ENCODE assay signal across 7 mouse cellular contexts in genomic region chr9:20952520-20953227, GRCm38 (mm10). TPM values are rescaled to one million over a fixed set of nuclear protein-coding genes. Genes with fewer than 3 reads are reported as not detected.
A peak's percentile ranks its signal among the peaks of the same experiment; 100 is the strongest.
DNase-seq lines count a peak whose midpoint lies in the region; ATAC-seq and TF ChIP-seq lines count a peak whose summit lies in the region.

No protein-coding gene starts in this region.

- H3K27ac ChIP-seq in embryonic facial prominence, embryonic 12.5 days = peak overlapping the region; percentile 94
- peak overlapping the region; percentile 14; the same call in 1 of the 2 replicates for H3K27ac ChIP-seq in kidney, adult 2 months (ENCODE audit: insufficient read depth, low read depth, low read length)
- peak overlapping the region; percentile 94 for H3K27ac ChIP-seq in limb, embryonic 12.5 days
- H3K27ac ChIP-seq in midbrain, embryonic 15.5 days = peak overlapping the region; percentile 95
- H3K27ac ChIP-seq in spleen, adult 2 months (ENCODE audit: insufficient read depth, low read length) = peak overlapping the region; percentile 87

- no peaks in the 10 kb centered on the region for H3K27me3 ChIP-seq in embryonic facial prominence, embryonic 12.5 days
- H3K27me3 ChIP-seq in kidney, adult 2 months (replicated peaks; ENCODE audit: control insufficient read depth, insufficient read depth, low read length) = no peaks in the 10 kb centered on the region
- no peaks in the 10 kb centered on the region for H3K27me3 ChIP-seq in limb, embryonic 12.5 days
- H3K27me3 ChIP-seq in midbrain, embryonic 15.5 days (replicated peaks) = no peaks in the 10 kb centered on the region
- no peaks in the 10 kb centered on the region for H3K27me3 ChIP-seq in spleen, adult 2 months (ENCODE audit: control insufficient read depth, insufficient read depth, low read length)

- ATAC-seq in embryonic facial prominence, embryonic 12.5 days (ENCODE audit: insufficient number of reproducible peaks, insufficient read depth, low FRiP score, low TSS enrichment) = peak; percentile 93
- peak; percentile 94 for ATAC-seq in limb, embryonic 12.5 days (ENCODE audit: insufficient number of reproducible peaks, insufficient read depth, low FRiP score, low TSS enrichment, low read depth)
- ATAC-seq in midbrain, embryonic 15.5 days (replicated peaks) = peak; percentile 96

- 0 out of 2 replicates have a peak, but pooled peaks have one; percentile 17 for TF ChIP-seq CTCF in kidney, adult 2 months (conservative IDR thresholded peaks at IDR 0.05; ENCODE audit: insufficient read depth, insufficient read length, low read depth, low read length)
- TF ChIP-seq CTCF in spleen, adult 2 months (IDR thresholded peaks at IDR 0.05; ENCODE audit: extremely low read depth, insufficient read depth, insufficient read length, insufficient replicate concordance) = no peak

- peak overlapping the region; percentile 88 for H3K4me3 ChIP-seq in embryonic facial prominence, embryonic 12.5 days
- H3K4me3 ChIP-seq in kidney, adult 2 months (ENCODE audit: insufficient read depth, low read depth, low read length) = peak overlapping the region; percentile 87
- peak overlapping the region; percentile 82 for H3K4me3 ChIP-seq in limb, embryonic 12.5 days (replicated peaks)
- H3K4me3 ChIP-seq in midbrain, embryonic 15.5 days = peak overlapping the region; percentile 91
- peak overlapping the region; percentile 96 for H3K4me3 ChIP-seq in spleen, adult 2 months (ENCODE audit: extremely low read depth, insufficient read depth, insufficient read length)

- H3K4me1 ChIP-seq in embryonic facial prominence, embryonic 12.5 days = peaks cover 13% of the 10 kb centered on the region
- no peaks in the 10 kb centered on the region for H3K4me1 ChIP-seq in kidney, adult 2 months (ENCODE audit: control insufficient read depth, insufficient read depth, low read length)
- peaks cover 33% of the 10 kb centered on the region for H3K4me1 ChIP-seq in limb, embryonic 12.5 days (replicated peaks)
- H3K4me1 ChIP-seq in midbrain, embryonic 15.5 days = peaks cover 19% of the 10 kb centered on the region
- no peaks in the 10 kb centered on the region; the same call in none of the 2 replicates for H3K4me1 ChIP-seq in spleen, adult 2 months (ENCODE audit: control insufficient read depth, insufficient read depth, insufficient read length)

- under 1% methylated on average over 51 of the region's 51 CpGs for WGBS in embryonic facial prominence, embryonic 12.5 days
- under 1% methylated on average over 51 of the region's 51 CpGs for WGBS in kidney, adult 2 months
- under 1% methylated on average over 51 of the region's 51 CpGs for WGBS in limb, embryonic 12.5 days
- under 1% methylated on average over 51 of the region's 51 CpGs for WGBS in midbrain, embryonic 15.5 days
- under 1% methylated on average over 51 of the region's 51 CpGs for WGBS in spleen, adult 2 months

- no peak for TF ChIP-seq POLR2A in kidney, adult 2 months (IDR thresholded peaks at IDR 0.05; ENCODE audit: low read depth, low read length)
- TF ChIP-seq POLR2A in spleen, adult 2 months (IDR thresholded peaks at IDR 0.05; ENCODE audit: low read depth, low read length) = peak; percentile 31; the same call in 1 of the 2 replicates

- H3K36me3 ChIP-seq in embryonic facial prominence, embryonic 12.5 days = 0 out of 2 replicates have a peak, but pooled peaks cover 9% of the 10 kb centered on the region
- no peaks in the 10 kb centered on the region for H3K36me3 ChIP-seq in kidney, adult 2 months (ENCODE audit: control insufficient read depth, insufficient read depth, low read length)
- H3K36me3 ChIP-seq in limb, embryonic 12.5 days = peaks cover 11% of the 10 kb centered on the region; the same call in 1 of the 2 replicates
- H3K36me3 ChIP-seq in midbrain, embryonic 15.5 days (replicated peaks) = no peaks in the 10 kb centered on the region
- no peaks in the 10 kb centered on the region for H3K36me3 ChIP-seq in spleen, adult 2 months (ENCODE audit: control insufficient read depth, insufficient read depth, low read length)

- DNase-seq in adrenal gland, postnatal 25 days = peak; percentile 96
- DNase-seq in heart, adult 18-20 months = peak; percentile 93 to 96
- peak; percentile 98 for DNase-seq in kidney, adult 2 months
- peak; percentile 94 for DNase-seq in spleen, adult 2 months (ENCODE audit: low read depth in 1 of 2, low spot score in 2 of 2)

- H3K9me3 ChIP-seq in embryonic facial prominence, embryonic 12.5 days = no peaks in the 10 kb centered on the region
- H3K9me3 ChIP-seq in limb, embryonic 12.5 days = no peaks in the 10 kb centered on the region
- H3K9me3 ChIP-seq in midbrain, embryonic 15.5 days = no peaks in the 10 kb centered on the region

- peak overlapping the region; percentile 89 for H3K9ac ChIP-seq in embryonic facial prominence, embryonic 12.5 days
- H3K9ac ChIP-seq in limb, embryonic 12.5 days (replicated peaks) = peak overlapping the region; percentile 88
- peak overlapping the region; percentile 82 for H3K9ac ChIP-seq in midbrain, embryonic 15.5 days

- peak overlapping the region; percentile 87 for H3K4me2 ChIP-seq in embryonic facial prominence, embryonic 12.5 days (replicated peaks)
- H3K4me2 ChIP-seq in limb, embryonic 12.5 days = peak overlapping the region; percentile 94
- H3K4me2 ChIP-seq in midbrain, embryonic 15.5 days = peak overlapping the region; percentile 77

RNA-seq across cellular contexts. Expression of gene Dnmt1, which starts 7.0 kb away (rescaled TPM):
- total RNA-seq in adrenal gland, postnatal 25 days (2021) = 61.3 and 68.1 TPM in 2 replicates
- polyA plus RNA-seq in embryonic facial prominence, embryonic 12.5 days (2016; fragmentation: Nextera tagmentation; extraction: Ambion mirVana) = 122 and 124 TPM in 2 replicates
- total RNA-seq in heart, adult 18-20 months (2021) = 10 to 100 TPM; 10.3 to 12.6 TPM
- polyA plus RNA-seq in kidney, adult 2 months (2012; rRNA removed) = 12.1 and 12.5 TPM in 2 replicates
- 135 and 144 TPM in 2 replicates for polyA plus RNA-seq in limb, embryonic 12.5 days (2016; fragmentation: Nextera tagmentation; extraction: Ambion mirVana)
- polyA plus RNA-seq in midbrain, embryonic 15.5 days (2015; fragmentation: Nextera tagmentation; extraction: Ambion mirVana) = 73.4 and 78.1 TPM in 2 replicates
- polyA plus RNA-seq in spleen, adult 2 months (2012; rRNA removed) = 37.0 and 44.9 TPM in 2 replicates

RNA-seq across cellular contexts. Expression of gene S1pr2, which starts 23.9 kb away (rescaled TPM):
- total RNA-seq in adrenal gland, postnatal 25 days (2021) = 16.2 and 16.9 TPM in 2 replicates
- 48.7 and 53.0 TPM in 2 replicates for polyA plus RNA-seq in embryonic facial prominence, embryonic 12.5 days (2016; fragmentation: Nextera tagmentation; extraction: Ambion mirVana)
- 1 to 10 TPM; 1.4 to 2.0 TPM for total RNA-seq in heart, adult 18-20 months (2021)
- polyA plus RNA-seq in kidney, adult 2 months (2012; rRNA removed) = 3.5 and 4.0 TPM in 2 replicates
- polyA plus RNA-seq in limb, embryonic 12.5 days (2016; fragmentation: Nextera tagmentation; extraction: Ambion mirVana) = 52.9 and 53.4 TPM in 2 replicates
- 11.3 and 11.7 TPM in 2 replicates for polyA plus RNA-seq in midbrain, embryonic 15.5 days (2015; fragmentation: Nextera tagmentation; extraction: Ambion mirVana)
- polyA plus RNA-seq in spleen, adult 2 months (2012; rRNA removed) = 3.4 and 3.9 TPM in 2 replicates

RNA-seq across cellular contexts. Expression of gene Mrpl4, which starts 49.9 kb away (rescaled TPM):
- total RNA-seq in adrenal gland, postnatal 25 days (2021) = 113 and 122 TPM in 2 replicates
- polyA plus RNA-seq in embryonic facial prominence, embryonic 12.5 days (2016; fragmentation: Nextera tagmentation; extraction: Ambion mirVana) = 128 TPM in 2 replicates
- 100 to 1,000 TPM; 130 to 138 TPM for total RNA-seq in heart, adult 18-20 months (2021)
- 175 and 213 TPM in 2 replicates for polyA plus RNA-seq in kidney, adult 2 months (2012; rRNA removed)
- 134 and 135 TPM in 2 replicates for polyA plus RNA-seq in limb, embryonic 12.5 days (2016; fragmentation: Nextera tagmentation; extraction: Ambion mirVana)
- 93.4 and 110 TPM in 2 replicates for polyA plus RNA-seq in midbrain, embryonic 15.5 days (2015; fragmentation: Nextera tagmentation; extraction: Ambion mirVana)
- 75.8 and 99.7 TPM in 2 replicates for polyA plus RNA-seq in spleen, adult 2 months (2012; rRNA removed)

RNA-seq across cellular contexts. Expression of gene Eif3g, which starts 54.3 kb away (rescaled TPM):
- total RNA-seq in adrenal gland, postnatal 25 days (2021) = 143 and 150 TPM in 2 replicates
- 330 and 337 TPM in 2 replicates for polyA plus RNA-seq in embryonic facial prominence, embryonic 12.5 days (2016; fragmentation: Nextera tagmentation; extraction: Ambion mirVana)
- 100 to 1,000 TPM; 114 to 116 TPM for total RNA-seq in heart, adult 18-20 months (2021)
- 93.1 and 116 TPM in 2 replicates for polyA plus RNA-seq in kidney, adult 2 months (2012; rRNA removed)
- 328 and 335 TPM in 2 replicates for polyA plus RNA-seq in limb, embryonic 12.5 days (2016; fragmentation: Nextera tagmentation; extraction: Ambion mirVana)
- 245 and 249 TPM in 2 replicates for polyA plus RNA-seq in midbrain, embryonic 15.5 days (2015; fragmentation: Nextera tagmentation; extraction: Ambion mirVana)
- 89.3 and 103 TPM in 2 replicates for polyA plus RNA-seq in spleen, adult 2 months (2012; rRNA removed)

Comparison
In these comparisons a context has a peak if more than half of its experiments do, and no peak if none do; other contexts are left out.
1. Peak in every context shown above with its lines: DNase-seq, ATAC-seq, H3K4me3 ChIP-seq and H3K27ac ChIP-seq.
2. H3K27ac ChIP-seq: peak in every context shown above with its lines; median percentile 95 in midbrain, embryonic 15.5 days; 94 in embryonic facial prominence, embryonic 12.5 days; 94 in limb, embryonic 12.5 days; 87 in spleen, adult 2 months; 14 in kidney, adult 2 months.